Mouse (Mus musculus) layer of hippocampus, postnatal 14 days (tissue): Measurements from ENCODE around the gene Sf1. TPM values are rescaled to one million over a fixed set of nuclear protein-coding genes. Genes with fewer than 3 reads are reported as not detected.

ENCODE experiments used
- DNase-seq, 2 experiments: peaks; one replicate each; pipeline ENCODE4 v3.0.0; 2021 to 2022; ENCODE audit warnings: low spot score in 2 of 2, mixed read lengths in 1 of 2
- microRNA-seq, 2 experiments: library from miRNA; unstranded; fragments of <30 nt; microRNA quantifications; one replicate each; pipeline ENCODE4 v1.2.0; 2021
- total RNA-seq, 2 experiments: library from RNA; stranded (reverse); gene quantifications; 2 replicates each; pipeline ENCODE4 v1.2.3; 2021

The Sf1 gene
- total RNA-seq, 2 experiments from 2014 or later: 182 to 189 TPM

DNA sequence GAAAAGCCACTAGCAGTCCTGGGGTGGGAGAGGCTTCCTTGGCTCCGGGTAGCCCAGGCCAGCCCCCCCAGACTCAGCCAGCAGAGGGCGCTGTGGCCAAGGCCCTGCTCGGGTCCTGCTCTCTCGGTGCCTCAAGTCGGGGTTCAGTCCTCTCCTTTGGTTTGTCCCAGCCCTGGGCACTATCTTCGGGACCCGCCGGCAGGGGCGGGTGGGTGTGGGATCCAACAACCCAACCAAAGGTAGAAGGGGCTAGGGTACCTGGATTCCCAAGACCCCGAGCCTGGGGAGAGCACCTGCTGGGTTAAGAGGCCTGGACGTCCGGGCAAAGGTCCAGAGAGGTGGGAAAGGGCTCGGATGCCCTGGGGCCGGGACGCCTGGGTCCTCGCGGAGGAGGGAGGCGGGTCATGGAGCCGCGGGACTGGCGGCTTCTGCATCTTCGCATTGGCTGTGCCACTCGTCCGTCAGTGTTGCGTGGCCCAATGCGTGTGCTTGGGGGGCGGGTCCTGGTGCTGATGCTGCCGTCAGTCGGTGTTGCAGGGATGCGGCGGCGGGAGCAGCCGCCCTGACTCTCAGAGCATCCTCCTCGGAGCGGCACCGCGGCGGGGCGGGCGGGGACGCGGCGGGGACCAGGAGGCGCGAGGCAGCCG, 54.9 kb downstream of the Sf1 start, which contains the start of gene Nrxn2:
Nrxn2 (plus strand) TSS at position 499 of the 647 bp plus-strand sequence.
- DNase-seq: peak; percentile 92 to 95

DNA sequence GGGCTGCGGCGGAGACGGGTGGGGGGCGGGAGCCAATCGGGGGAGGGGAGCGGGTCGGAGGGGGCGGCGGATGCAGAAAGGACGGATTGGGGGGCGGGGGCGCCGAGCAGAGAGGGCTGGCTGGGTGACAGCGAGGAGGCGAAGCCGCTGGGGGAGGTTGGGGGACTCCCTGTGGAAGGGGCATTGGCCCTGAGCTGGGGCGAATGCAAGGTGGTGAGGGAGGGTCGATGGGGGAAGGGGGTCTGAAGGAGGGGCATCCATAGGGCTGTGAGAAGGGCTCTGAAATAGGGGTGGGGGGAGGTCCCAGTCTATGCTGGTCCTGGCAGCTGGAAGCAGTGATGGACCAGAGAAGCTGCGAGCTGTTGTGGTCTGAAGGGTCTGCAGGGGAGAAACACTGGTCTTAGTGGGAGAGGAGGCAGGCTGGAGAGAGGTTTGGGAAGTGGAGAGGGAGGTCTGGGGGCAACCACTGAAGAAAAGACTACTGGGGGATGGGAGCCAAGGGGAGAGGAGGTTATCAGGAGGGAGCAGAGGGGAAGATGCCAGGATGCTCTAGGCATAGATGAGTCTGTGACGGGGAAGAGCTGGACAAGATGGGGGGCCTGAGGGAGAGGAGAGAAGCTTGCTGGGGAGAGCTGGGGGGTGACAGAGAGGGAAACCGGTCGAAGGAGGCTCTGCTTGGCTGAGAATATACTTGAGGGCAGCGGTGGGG, 55.6 kb downstream of the Sf1 start:
- DNase-seq: no peak

DNA sequence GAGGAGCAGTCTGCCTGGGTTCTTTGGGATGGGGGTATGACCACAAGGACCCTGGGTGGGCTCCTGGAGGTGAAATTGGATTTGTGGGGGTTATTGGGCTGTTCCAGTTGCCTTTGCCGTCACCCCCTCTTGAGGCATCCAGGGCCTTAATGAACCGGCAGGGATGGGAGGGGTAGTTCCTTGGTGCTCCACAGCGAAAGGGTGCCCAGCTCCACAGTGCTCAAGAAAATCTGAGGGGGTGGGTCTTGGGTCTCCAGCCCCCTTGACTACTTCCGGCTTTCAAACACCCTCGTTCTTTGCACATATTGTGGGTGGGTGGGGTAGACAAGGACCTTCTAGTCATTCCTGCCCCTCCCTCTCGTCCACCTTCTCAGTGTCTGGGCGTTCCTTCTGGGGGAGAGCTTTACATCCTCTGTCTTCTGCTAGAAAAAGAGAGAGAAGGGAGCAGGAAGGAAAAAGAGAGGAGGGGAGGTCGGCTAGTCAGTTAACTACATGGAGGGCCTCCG, 56.4 kb downstream of the Sf1 start:
- no peak for DNase-seq

DNA sequence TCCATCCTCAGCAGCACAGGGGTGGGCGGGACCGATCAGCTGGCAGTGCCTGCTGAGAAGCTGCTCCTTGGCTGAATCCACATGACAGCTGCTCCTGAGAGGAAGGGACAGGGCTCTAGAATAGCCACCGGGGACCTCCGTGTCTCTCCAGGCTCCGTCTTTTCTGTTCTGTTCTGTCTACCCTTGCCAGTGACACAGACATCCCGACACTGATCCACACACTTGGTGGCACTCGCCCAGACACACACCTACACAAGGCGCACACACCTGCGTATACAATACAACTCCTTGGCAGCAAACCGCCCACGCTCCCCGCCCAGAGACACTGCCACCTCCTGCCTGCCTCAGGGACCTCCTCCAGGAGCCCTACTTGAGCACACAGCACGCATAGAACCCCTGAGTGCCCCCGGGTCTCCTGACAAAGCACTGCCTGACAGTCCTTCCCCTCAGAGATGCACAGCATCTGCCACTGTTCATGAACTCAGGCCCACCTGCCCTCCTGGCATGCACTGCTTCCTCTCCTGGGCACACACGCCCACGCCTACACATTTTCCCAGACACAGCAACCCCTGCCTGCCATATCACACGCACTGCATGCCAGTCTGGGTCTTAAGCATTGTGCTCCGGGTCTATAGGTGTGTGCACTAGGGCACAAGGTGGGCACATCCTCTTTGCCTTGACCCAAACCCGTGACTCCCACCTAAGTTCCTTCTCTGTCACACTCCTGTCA, 57.2 kb downstream of the Sf1 start:
- no peak for DNase-seq

DNA sequence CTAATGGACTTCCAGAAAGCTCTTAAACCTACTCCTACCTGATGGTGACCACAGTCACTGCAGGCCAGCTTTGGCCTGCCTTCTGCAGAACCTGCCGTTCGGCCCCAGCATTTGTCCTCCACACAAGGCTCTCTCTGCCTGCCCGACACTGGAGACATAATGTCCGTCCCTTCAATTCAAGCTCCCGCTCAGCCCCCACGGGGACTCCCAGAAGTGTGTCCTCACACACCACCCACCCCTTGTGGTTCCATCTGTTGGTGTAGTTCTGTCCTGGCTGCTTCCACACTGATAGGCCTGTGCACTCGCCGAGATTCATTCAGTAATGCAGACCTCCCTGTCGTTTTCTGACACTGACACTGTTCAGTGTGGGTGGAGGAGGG, 57.7 kb downstream of the Sf1 start:
- no peak for DNase-seq

DNA sequence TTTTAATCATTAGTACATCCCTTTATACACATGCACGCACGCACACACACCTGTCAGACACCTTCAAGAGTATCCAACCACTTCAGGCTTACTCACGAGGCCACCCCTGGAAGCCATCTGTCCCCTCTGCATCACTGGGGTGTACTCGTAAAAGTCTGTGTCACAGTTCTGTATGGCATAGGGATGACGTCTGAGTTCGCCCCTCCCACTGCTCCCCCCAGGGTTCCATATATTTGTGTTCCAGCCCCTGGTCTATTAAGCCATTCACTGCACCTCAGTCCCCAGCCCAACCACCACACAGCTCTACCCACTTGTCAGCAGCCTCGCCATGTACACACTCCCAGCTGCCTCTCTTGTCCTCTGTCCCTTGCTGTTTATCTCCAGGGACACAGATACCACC, 58.5 kb downstream of the Sf1 start:
- DNase-seq: no peak

DNA sequence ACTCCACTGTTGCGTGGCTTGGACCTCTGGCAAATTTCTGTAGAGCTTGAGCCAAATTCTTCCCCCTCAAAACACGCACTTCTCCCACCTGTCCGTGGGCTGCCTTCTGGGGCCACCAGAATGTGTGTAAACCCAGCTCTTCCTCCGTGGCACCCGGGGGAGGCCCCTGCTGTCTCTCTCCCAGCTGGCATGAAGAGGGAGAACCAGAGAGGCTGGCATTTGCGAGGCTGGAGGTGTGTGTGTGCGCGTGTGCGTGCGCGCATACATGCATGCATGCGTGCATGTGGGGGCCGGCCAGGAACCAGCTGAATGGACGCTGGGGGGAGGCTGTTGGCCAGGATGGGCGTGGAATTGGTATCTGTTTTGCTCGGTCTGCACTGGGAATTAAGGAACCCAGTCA, 59.8 kb downstream of the Sf1 start:
- no peak for DNase-seq

DNA sequence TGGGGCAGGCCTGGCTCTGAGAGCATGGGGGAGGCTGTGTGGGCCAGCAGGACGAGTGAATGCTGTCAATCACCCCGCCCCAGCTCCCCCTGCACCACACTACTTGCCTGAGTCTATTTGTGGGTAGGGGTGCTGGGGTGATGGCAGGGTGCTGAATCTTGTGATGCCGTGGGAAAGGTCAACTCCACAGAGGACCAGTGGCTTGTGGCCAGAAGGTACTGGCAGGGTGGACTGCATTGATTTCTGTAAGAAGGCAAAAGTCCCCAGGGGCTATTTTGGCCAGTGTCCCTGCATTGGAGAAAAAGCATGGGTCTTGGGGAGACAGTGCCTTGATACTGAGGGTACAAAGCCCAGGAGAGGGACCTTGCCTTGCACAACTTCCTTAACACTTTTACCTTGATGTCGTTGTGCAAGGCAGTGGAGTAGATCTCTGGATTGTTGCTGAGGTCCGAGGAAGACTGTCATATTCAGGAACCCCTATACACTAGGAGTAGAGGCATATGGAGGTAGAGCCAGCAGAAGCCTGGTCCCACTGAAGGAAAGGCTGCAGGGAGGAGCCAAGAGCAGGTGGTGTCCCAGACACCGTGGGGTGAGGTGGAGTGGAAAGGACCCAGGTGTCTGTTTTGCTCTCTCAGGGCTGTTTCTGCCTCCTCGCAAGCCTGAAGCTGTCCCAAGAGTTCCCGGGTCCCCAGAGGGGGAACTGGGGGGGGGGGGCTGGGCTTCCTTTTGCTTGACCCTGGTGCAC, 60.8 kb downstream of the Sf1 start:
- DNase-seq: no peak

DNA sequence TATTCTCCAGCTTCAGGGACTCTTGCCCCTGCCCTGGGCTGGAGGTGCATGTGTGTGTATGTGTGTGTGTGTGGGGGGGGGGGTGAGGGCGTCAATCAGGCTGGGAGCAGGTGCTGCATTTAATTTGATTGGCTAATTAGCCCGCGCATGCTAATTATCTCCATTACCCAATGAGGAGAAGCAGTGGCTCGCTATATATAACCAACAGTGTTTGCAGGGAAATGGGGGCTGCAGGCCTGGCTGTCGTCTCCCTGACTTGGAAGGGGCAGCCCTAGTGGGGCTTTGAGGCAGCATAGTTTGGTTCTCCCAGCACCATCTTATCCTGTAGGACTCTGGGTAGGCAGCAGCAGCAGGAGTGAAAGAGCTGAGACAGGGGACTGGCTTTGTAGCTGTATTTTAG, 62.1 kb downstream of the Sf1 start:
- DNase-seq: no peak

DNA sequence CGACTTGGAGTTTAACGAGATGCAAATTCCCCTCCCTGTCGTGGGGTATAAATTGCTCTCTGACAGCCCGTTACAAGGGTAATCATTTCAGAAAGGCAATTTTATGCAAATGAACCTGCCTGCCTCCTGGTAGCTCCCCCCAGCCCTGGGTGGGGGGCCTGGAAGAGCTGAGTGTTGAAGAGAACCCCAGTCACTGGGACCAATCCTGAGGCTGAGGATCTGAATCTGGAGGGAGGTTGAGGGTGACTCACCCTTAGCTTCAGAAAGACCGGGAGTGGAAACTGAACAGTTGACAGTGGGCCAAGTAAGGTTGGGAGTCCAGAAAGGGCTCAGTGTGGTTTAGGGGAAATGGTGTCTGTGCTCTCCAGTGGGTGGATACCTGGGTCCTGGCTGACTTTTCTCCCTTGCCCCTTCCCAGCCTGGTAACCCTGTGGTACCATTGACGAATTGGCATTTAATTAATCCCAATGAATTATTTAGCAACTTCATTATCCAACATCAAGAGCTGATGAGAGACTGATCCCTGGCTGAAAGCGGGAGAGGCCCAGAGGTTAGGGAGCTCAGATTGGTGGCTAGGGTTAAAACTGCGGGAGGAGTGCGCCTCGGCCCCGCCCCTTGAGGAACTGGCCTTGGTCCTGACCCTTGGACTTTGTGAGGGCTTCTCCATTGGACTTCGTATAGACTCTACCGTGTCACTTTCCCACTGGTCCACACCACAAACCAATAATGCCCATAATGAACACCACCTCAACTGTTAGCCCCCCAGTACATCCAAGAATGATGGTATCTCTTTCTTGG, 63.4 kb downstream of the Sf1 start:
- DNase-seq: no peak

Small RNA genes lying within 50 kb of the gene (microRNA-seq; reads per million reads assigned to microRNA genes)
- 4.1 to 6.2 reads per million in 2 experiments for gene Mir6989

Other genes with a start within 250 kb of the Sf1 start
- 10 to 100 TPM; 16.8 to 18.2 TPM for gene Sac3d1, start 245.0 kb upstream of the Sf1 start, total RNA-seq
- gene Snx15, start 235.4 kb upstream of the Sf1 start, total RNA-seq: 10 to 100 TPM; 42.3 to 43.7 TPM
- gene Batf2, start 222.7 kb upstream of the Sf1 start, total RNA-seq: under 1 TPM in 1 of 2 experiments, not detected in 1; 0.39 TPM
- gene Arl2, start 222.1 kb upstream of the Sf1 start, total RNA-seq: 10 to 100 TPM; 63.2 to 65.9 TPM
- gene Majin, start 179.3 kb upstream of the Sf1 start, total RNA-seq: not detected
- not detected for gene Gpha2, start 137.3 kb upstream of the Sf1 start, total RNA-seq
- 100 to 1,000 TPM; 158 to 170 TPM for gene Ppp2r5b, start 127.8 kb upstream of the Sf1 start, total RNA-seq
- gene Atg2a, start 122.0 kb upstream of the Sf1 start, total RNA-seq: 10 to 100 TPM; 35.9 to 38.2 TPM
- 10 to 100 TPM; 68.8 to 79.0 TPM for gene Ehd1, start 87.0 kb upstream of the Sf1 start, total RNA-seq
- gene Cdc42bpg, start 57.2 kb upstream of the Sf1 start, total RNA-seq: 1 to 10 TPM; 4.9 to 5.6 TPM
- 10 to 100 TPM; 66.4 to 68.2 TPM for gene Men1, start 28.7 kb upstream of the Sf1 start, total RNA-seq
- 10 to 100 TPM; 82.6 to 85.8 TPM for gene Map4k2, start 22.6 kb upstream of the Sf1 start, total RNA-seq
- gene Pygm, start 20.7 kb downstream of the Sf1 start, total RNA-seq: 10 to 100 TPM; 28.0 to 37.5 TPM
- 10 to 100 TPM; 40.2 to 44.9 TPM for gene Rasgrp2, start 35.6 kb downstream of the Sf1 start, total RNA-seq
- gene Nrxn2, start 55.0 kb downstream of the Sf1 start, total RNA-seq: 100 to 1,000 TPM; 549 to 577 TPM
- gene Slc22a12, start 179.3 kb downstream of the Sf1 start, total RNA-seq: 1 to 10 TPM; 1.5 to 2.4 TPM